24 mouse cellular contexts compared by ENCODE assay signal in the genomic region with DNA sequence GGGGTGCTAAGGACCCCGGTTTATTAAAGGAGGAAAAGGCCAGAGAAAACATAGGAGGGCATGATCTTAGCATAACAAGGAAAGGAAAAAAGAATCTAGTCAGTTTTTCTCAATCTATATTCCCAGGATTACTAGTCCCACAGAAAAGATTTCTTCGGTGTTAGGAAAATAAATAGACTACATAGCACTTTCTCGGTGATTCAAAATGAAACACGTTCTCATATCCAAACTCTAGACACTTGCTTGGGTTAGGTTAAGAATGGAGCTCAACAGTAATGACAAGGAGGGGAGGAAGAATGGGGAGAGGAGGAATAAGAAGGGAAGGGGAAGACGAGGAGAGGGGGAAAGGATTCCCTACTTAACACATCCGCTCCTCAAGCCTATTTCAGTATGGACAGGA.
"Had no signal": no experiment of that assay in that cellular context is flagged by ENCODE, and none has a peak within 500 bp of the region (broad histone marks: within the 10 kb centered on the region; RNA-seq: fewer than 3 reads in every experiment).

No protein-coding gene starts in this region.

- H3K4me2 ChIP-seq: embryonic facial prominence, embryonic 12.5 days; embryonic facial prominence, embryonic 13.5 days; embryonic facial prominence, embryonic 15.5 days; forebrain, embryonic 12.5 days; forebrain, embryonic 13.5 days; forebrain, embryonic 15.5 days had no signal

- H3K36me3 ChIP-seq: embryonic facial prominence, embryonic 12.5 days; embryonic facial prominence, embryonic 13.5 days; embryonic facial prominence, embryonic 15.5 days; forebrain, embryonic 12.5 days; forebrain, embryonic 15.5 days had no signal

- H3K27me3 ChIP-seq: embryonic facial prominence, embryonic 12.5 days; embryonic facial prominence, embryonic 13.5 days; embryonic facial prominence, embryonic 15.5 days; forebrain, embryonic 12.5 days; forebrain, embryonic 15.5 days had no signal

- H3K27ac ChIP-seq: embryonic facial prominence, embryonic 10.5 days; embryonic facial prominence, embryonic 12.5 days; embryonic facial prominence, embryonic 13.5 days; embryonic facial prominence, embryonic 15.5 days; forebrain, embryonic 10.5 days; forebrain, embryonic 12.5 days; forebrain, embryonic 13.5 days; forebrain, embryonic 15.5 days; gastrocnemius, adult 2 months; heart, adult 2 months; heart, embryonic 10.5 days had no signal

- H3K4me3 ChIP-seq: embryonic facial prominence, embryonic 10.5 days; embryonic facial prominence, embryonic 12.5 days; embryonic facial prominence, embryonic 13.5 days; embryonic facial prominence, embryonic 15.5 days; erythroblast, embryonic 14.5 days; forebrain, embryonic 10.5 days; forebrain, embryonic 12.5 days; forebrain, embryonic 13.5 days; forebrain, embryonic 15.5 days; gastrocnemius, adult 2 months; heart, adult 2 months; heart, embryonic 10.5 days had no signal

- H3K9me3 ChIP-seq: embryonic facial prominence, embryonic 10.5 days; embryonic facial prominence, embryonic 12.5 days; embryonic facial prominence, embryonic 13.5 days; embryonic facial prominence, embryonic 15.5 days; forebrain, embryonic 10.5 days; forebrain, embryonic 12.5 days; forebrain, embryonic 13.5 days; forebrain, embryonic 15.5 days; heart, embryonic 10.5 days had no signal

- H3K4me1 ChIP-seq: forebrain, embryonic 15.5 days had no signal

- DNase-seq: cerebellum, adult 9-11 months; cerebellum, postnatal 10 days; cerebellum, postnatal 14 days; cerebellum, postnatal 25 days; cerebellum, postnatal 36 days; embryo, embryonic 11 days; forebrain, postnatal 0 days; gastrocnemius, adult 2 months; gastrocnemius, postnatal 10 days; gastrocnemius, postnatal 14 days; gastrocnemius, postnatal 25 days; gastrocnemius, postnatal 36 days; heart, adult 18-20 months; heart, adult 2 months had no signal

- H3K9ac ChIP-seq: embryonic facial prominence, embryonic 12.5 days; embryonic facial prominence, embryonic 13.5 days; embryonic facial prominence, embryonic 15.5 days; forebrain, embryonic 12.5 days; forebrain, embryonic 13.5 days; forebrain, embryonic 15.5 days; forebrain, postnatal 0 days had no signal
